Mouse (Mus musculus) hindbrain, embryonic 12.5 days (tissue): ENCODE measurements around the gene Gm7029. TPM values are rescaled to one million over a fixed set of nuclear protein-coding genes. Genes with fewer than 3 reads are reported as not detected.
"Not testable (repeated sequence)": the region's sequence is repeated elsewhere in the genome, so short reads cannot be mapped to it uniquely, and the experiment has no call there.

Experiments used
- ATAC-seq: fragments of 200-750 bp; cut with Nextera tagmentation; 2 replicates; pipeline ENCODE4 v1.8.0; 2017; ENCODE audit warnings: moderate TSS enrichment; ENCODE audit not compliant: low FRiP score
- H3K27ac ChIP-seq: fragments of 300-500 bp; sonication (generic); 2 replicates; pipeline ENCODE4 v1.5.1; 2016; ENCODE audit warnings: mild to moderate bottlenecking
- H3K27me3 ChIP-seq: fragments of 300-500 bp; sonication (generic); 2 replicates; pipeline ENCODE4 v1.6.1; 2016; ENCODE audit warnings: mild to moderate bottlenecking
- H3K36me3 ChIP-seq: fragments of 300-500 bp; sonication (generic); 2 replicates; pipeline ENCODE4 v1.6.1; 2016; ENCODE audit warnings: mild to moderate bottlenecking
- H3K4me1 ChIP-seq: fragments of 300-500 bp; sonication (generic); 2 replicates; pipeline ENCODE4 v1.6.1; 2016
- H3K4me2 ChIP-seq: fragments of 300-500 bp; sonication (generic); replicated peaks from 2 replicates; pipeline ENCODE4 v1.6.1; 2016; ENCODE audit warnings: mild to moderate bottlenecking
- H3K4me3 ChIP-seq: fragments of 300-500 bp; sonication (generic); 2 replicates; pipeline ENCODE4 v1.5.1; 2016; ENCODE audit warnings: mild to moderate bottlenecking
- H3K9ac ChIP-seq: fragments of 300-500 bp; sonication (generic); 2 replicates; pipeline ENCODE4 v1.6.1; 2016; ENCODE audit warnings: mild to moderate bottlenecking, moderate library complexity
- H3K9me3 ChIP-seq: fragments of 300-500 bp; sonication (generic); replicated peaks from 2 replicates; pipeline ENCODE4 v1.6.1; 2016; ENCODE audit warnings: mild to moderate bottlenecking
- WGBS: fragments of 180-500 bp; shearing (Covaris S2); methylation state at CpG from one replicate; pipeline ENCODE4 v1.1.7; 2016; 5-methylcytosine and 5-hydroxymethylcytosine counted together
- polyA plus RNA-seq: library from polyadenylated mRNA; unstranded; fragments of >200 nt; fragmentation: Nextera tagmentation; extraction: Ambion mirVana; gene quantifications from 2 replicates; pipeline ENCODE4 v1.2.1, GENCODE M21; 2016

The Gm7029 gene
- not detected in 2 replicates for polyA plus RNA-seq

- H3K4me3 ChIP-seq, H3K9me3 ChIP-seq: not testable (repeated sequence)
- 75% methylated on average over 2 of the region's 12 CpGs for WGBS
Measured at GRCm38 (mm10) chr17:33873537-33873936, at the start of gene Gm7029. Gene Gm7029 (plus strand): TSS chr17:33873837.

GRCm38 (mm10) chr17:33824084-33824996, 49.3 kb upstream of the Gm7029 start, which contains the start of the genes Rps28 and Ndufa7:
Gene Rps28 (minus strand): TSS chr17:33824562.
Gene Ndufa7 (plus strand): TSS chr17:33824572.
- peak within 1 kb of the TSS; percentile 74 for H3K4me3 ChIP-seq
- 1% methylated on average over 51 of the region's 51 CpGs for WGBS
- H3K4me2 ChIP-seq, result peak within 1 kb of the TSS; percentile 89
- H3K27me3 ChIP-seq, result no peaks in the 10 kb centered on the region
- no peaks in the 10 kb centered on the region for H3K9me3 ChIP-seq
- peak; percentile 91 for ATAC-seq
- peak within 1 kb of the TSS; percentile 87 for H3K27ac ChIP-seq
- H3K9ac ChIP-seq, result peak within 1 kb of the TSS; percentile 89
- H3K4me1 ChIP-seq, result peaks cover 26% of the 10 kb centered on the region
- H3K36me3 ChIP-seq, result peaks cover 51% of the 10 kb centered on the region

More at GRCm38 (mm10) chr17:33873537-33873936, at the start of gene Gm7029:
- H3K9ac ChIP-seq, H3K4me1 ChIP-seq, H3K27me3 ChIP-seq, H3K4me2 ChIP-seq, ATAC-seq, H3K27ac ChIP-seq: not testable (repeated sequence)
- peaks cover 13% of the 10 kb centered on the region; the same call in 1 of the 2 replicates for H3K36me3 ChIP-seq

- not testable (repeated sequence) for H3K27me3 ChIP-seq, H3K9me3 ChIP-seq, ATAC-seq
- WGBS, result 7% methylated on average over 6 of the region's 6 CpGs
- peak overlapping the region; percentile 89 for H3K9ac ChIP-seq
- H3K4me2 ChIP-seq, result peak overlapping the region; percentile 75
- H3K4me3 ChIP-seq, result peak overlapping the region; percentile 74
- H3K4me1 ChIP-seq, result peaks cover 26% of the 10 kb centered on the region
- peaks cover 51% of the 10 kb centered on the region for H3K36me3 ChIP-seq
- peak overlapping the region; percentile 87 for H3K27ac ChIP-seq
Measured at GRCm38 (mm10) chr17:33824997-33825330, 48.7 kb upstream of the Gm7029 start.

- Histone ChIP-seq H3K9me3 (no peaks in the 10 kb centered on the region), H3K4me2 (peak overlapping the region; percentile 75), H3K4me3 (peak overlapping the region; percentile 74), H3K9ac (peak overlapping the region; percentile 89), H3K27ac (no peak overlapping the region), H3K4me1 (peaks cover 26% of the 10 kb centered on the region), H3K27me3 (no peaks in the 10 kb centered on the region), H3K36me3 (peaks cover 50% of the 10 kb centered on the region)
- ATAC-seq, result no peak
- 90% methylated on average over 8 of the region's 8 CpGs for WGBS
Measured at GRCm38 (mm10) chr17:33825462-33825861, 48.2 kb upstream of the Gm7029 start.

GRCm38 (mm10) chr17:33826850-33827249, 46.8 kb upstream of the Gm7029 start:
- H3K4me1 ChIP-seq, result peaks cover 26% of the 10 kb centered on the region
- H3K9ac ChIP-seq, result no peak overlapping the region
- H3K4me2 ChIP-seq, result no peak overlapping the region
- no peak overlapping the region for H3K4me3 ChIP-seq
- peaks cover 50% of the 10 kb centered on the region for H3K36me3 ChIP-seq
- no peaks in the 10 kb centered on the region for H3K27me3 ChIP-seq
- ATAC-seq, result no peak
- H3K9me3 ChIP-seq, result no peaks in the 10 kb centered on the region
- 0% methylated on average over 3 of the region's 3 CpGs for WGBS
- no peak overlapping the region for H3K27ac ChIP-seq

GRCm38 (mm10) chr17:33828892-33829291, 44.7 kb upstream of the Gm7029 start:
- H3K27me3 ChIP-seq, result no peaks in the 10 kb centered on the region
- H3K4me1 ChIP-seq, result peaks cover 9% of the 10 kb centered on the region
- H3K9ac ChIP-seq, result no peak overlapping the region
- ATAC-seq, result no peak
- no peak overlapping the region for H3K4me3 ChIP-seq
- H3K36me3 ChIP-seq, result peaks cover 54% of the 10 kb centered on the region
- no peaks in the 10 kb centered on the region for H3K9me3 ChIP-seq
- no peak overlapping the region for H3K27ac ChIP-seq
- 78% methylated on average over 2 of the region's 2 CpGs for WGBS
- H3K4me2 ChIP-seq, result no peak overlapping the region

GRCm38 (mm10) chr17:33829561-33829960, 44.1 kb upstream of the Gm7029 start:
- Histone ChIP-seq H3K27me3 (no peaks in the 10 kb centered on the region), H3K4me2 (no peak overlapping the region), H3K4me1 (peaks cover 9% of the 10 kb centered on the region), H3K9me3 (no peaks in the 10 kb centered on the region), H3K27ac (no peak overlapping the region), H3K4me3 (no peak overlapping the region), H3K9ac (no peak overlapping the region), H3K36me3 (peaks cover 61% of the 10 kb centered on the region)
- no peak for ATAC-seq
- 90% methylated on average over 10 of the region's 10 CpGs for WGBS

- Histone ChIP-seq H3K27ac (peak within 1 kb of the TSS; percentile 86), H3K9me3 (no peaks in the 10 kb centered on the region), H3K9ac (peak within 1 kb of the TSS; percentile 81), H3K36me3 (peaks cover 25% of the 10 kb centered on the region), H3K4me3 (peak within 1 kb of the TSS; percentile 90), H3K4me1 (peaks cover 15% of the 10 kb centered on the region), H3K27me3 (no peaks in the 10 kb centered on the region), H3K4me2 (peak within 1 kb of the TSS; percentile 95)
- ATAC-seq, result peak; percentile 94
- under 1% methylated on average over 45 of the region's 45 CpGs for WGBS
Measured at GRCm38 (mm10) chr17:33842966-33843795, 30.5 kb upstream of the Gm7029 start, which contains the start of gene Cd320. Gene Cd320 (plus strand): TSS chr17:33843091.

- Histone ChIP-seq H3K4me2 (peak overlapping the region; percentile 95), H3K27ac (no peak overlapping the region), H3K9ac (peak overlapping the region; percentile 81; the same call in 1 of the 2 replicates), H3K9me3 (no peaks in the 10 kb centered on the region), H3K27me3 (no peaks in the 10 kb centered on the region), H3K4me1 (peaks cover 15% of the 10 kb centered on the region), H3K4me3 (peak overlapping the region; percentile 90), H3K36me3 (peaks cover 23% of the 10 kb centered on the region)
- ATAC-seq, result no peak
- WGBS, result 87% methylated on average over 1 of the region's 1 CpGs
Measured at GRCm38 (mm10) chr17:33844196-33844595, 29.4 kb upstream of the Gm7029 start.

- WGBS, result 84% methylated on average over 8 of the region's 8 CpGs
Measured at GRCm38 (mm10) chr17:33848139-33848538, 25.5 kb upstream of the Gm7029 start.

GRCm38 (mm10) chr17:33851331-33851730, 22.3 kb upstream of the Gm7029 start:
- Histone ChIP-seq H3K4me3 (no peak overlapping the region), H3K27me3 (no peaks in the 10 kb centered on the region), H3K4me1 (no peaks in the 10 kb centered on the region), H3K9ac (no peak overlapping the region), H3K36me3 (peaks cover 25% of the 10 kb centered on the region), H3K4me2 (no peak overlapping the region), H3K9me3 (no peaks in the 10 kb centered on the region), H3K27ac (no peak overlapping the region)
- 68% methylated on average over 1 of the region's 1 CpGs for WGBS
- no peak for ATAC-seq

More at GRCm38 (mm10) chr17:33848139-33848538, 25.5 kb upstream of the Gm7029 start:
- Histone ChIP-seq H3K27me3 (no peaks in the 10 kb centered on the region), H3K4me3 (no peak overlapping the region), H3K9me3 (no peaks in the 10 kb centered on the region), H3K4me1 (peaks cover 15% of the 10 kb centered on the region), H3K36me3 (peaks cover 25% of the 10 kb centered on the region), H3K4me2 (no peak overlapping the region), H3K9ac (no peak overlapping the region), H3K27ac (no peak overlapping the region)
- ATAC-seq, result no peak

- Histone ChIP-seq H3K4me2 (no peak overlapping the region), H3K9me3 (no peaks in the 10 kb centered on the region), H3K27ac (no peak overlapping the region), H3K27me3 (no peaks in the 10 kb centered on the region), H3K4me3 (no peak overlapping the region), H3K9ac (no peak overlapping the region), H3K36me3 (no peaks in the 10 kb centered on the region), H3K4me1 (no peaks in the 10 kb centered on the region)
- WGBS, result 57% methylated on average over 4 of the region's 4 CpGs
- no peak for ATAC-seq
Measured at GRCm38 (mm10) chr17:33857816-33858215, 15.8 kb upstream of the Gm7029 start.
